Mouse (Mus musculus) heart, adult 18-20 months (tissue): ENCODE measurements around the gene Psmd2. TPM values are rescaled to one million over a fixed set of nuclear protein-coding genes. Genes with fewer than 3 reads are reported as not detected.

Source experiments
- DNase-seq, 2 experiments: peaks; one replicate each; pipeline ENCODE4 v3.0.0; 2021 to 2022; ENCODE audit warnings: mixed read lengths in 1 of 2
- microRNA-seq, 2 experiments: library from miRNA; unstranded; fragments of <30 nt; microRNA quantifications; one replicate each; pipeline ENCODE4 v1.2.0; 2022
- total RNA-seq, 2 experiments: library from RNA; stranded (reverse); gene quantifications; 2 replicates each; pipeline ENCODE4 v1.2.3; 2021

Gene Psmd2
- total RNA-seq, 2 experiments from 2014 or later: 208 to 217 TPM

- no peak for DNase-seq
These were observed 50.5 kb downstream of the Psmd2 start for GRCm38 (mm10) chr16:20701729-20702521.

GRCm38 (mm10) chr16:20702522-20702893 is 51.1 kb downstream of the Psmd2 start:
- peak; percentile 57 to 65 for DNase-seq

- DNase-seq: no peak
These were observed 51.6 kb downstream of the Psmd2 start for GRCm38 (mm10) chr16:20703071-20703470.

GRCm38 (mm10) chr16:20703699-20704400 is 52.4 kb downstream of the Psmd2 start:
- DNase-seq: no peak

- DNase-seq: no peak
These were observed 54.3 kb downstream of the Psmd2 start for GRCm38 (mm10) chr16:20705786-20706185.

GRCm38 (mm10) chr16:20706407-20707055 is 55.1 kb downstream of the Psmd2 start:
- no peak for DNase-seq

GRCm38 (mm10) chr16:20708220-20708938 is 56.9 kb downstream of the Psmd2 start:
- no peak for DNase-seq

- peak in 1 of 2 experiments; percentile 51 for DNase-seq
These were observed 57.7 kb downstream of the Psmd2 start for GRCm38 (mm10) chr16:20708939-20709734.

- no peak for DNase-seq
These were observed 58.9 kb downstream of the Psmd2 start for GRCm38 (mm10) chr16:20710370-20710769.

GRCm38 (mm10) chr16:20710810-20711209 is 59.4 kb downstream of the Psmd2 start:
- DNase-seq: no peak

GRCm38 (mm10) chr16:20712190-20712589 is 60.7 kb downstream of the Psmd2 start:
- no peak for DNase-seq

- DNase-seq: no peak
These were observed 61.4 kb downstream of the Psmd2 start for GRCm38 (mm10) chr16:20712889-20713288.

Small RNA genes within 50 kb of the gene (microRNA-seq; reads per million reads assigned to microRNA genes)
- 2.2 to 2.3 reads per million in 2 experiments for gene Mir1224

Other genes starting within 250 kb of the Psmd2 start
- gene Abcc5, start 225.3 kb upstream of the Psmd2 start, total RNA-seq: 10 to 100 TPM; 20.7 to 24.0 TPM
- 10 to 100 TPM; 55.1 to 60.2 TPM for gene Eif2b5, start 152.8 kb upstream of the Psmd2 start, total RNA-seq
- 10 to 100 TPM; 47.2 to 48.0 TPM for gene Dvl3, start 134.7 kb upstream of the Psmd2 start, total RNA-seq
- gene Ap2m1, start 116.2 kb upstream of the Psmd2 start, total RNA-seq: 100 to 1,000 TPM; 184 to 195 TPM
- 10 to 100 TPM; 61.7 to 70.2 TPM for gene Abcf3, start 103.1 kb upstream of the Psmd2 start, total RNA-seq
- gene Vwa5b2, start 62.2 kb upstream of the Psmd2 start, total RNA-seq: under 1 TPM in 1 of 2 experiments, not detected in 1; 0.18 TPM
- 1 to 10 TPM; 6.6 to 9.1 TPM for gene Eef1akmt4, start 40.1 kb upstream of the Psmd2 start, total RNA-seq
- not detected for gene Gm49333, start 40.0 kb upstream of the Psmd2 start, total RNA-seq
- gene Alg3, start 39.9 kb upstream of the Psmd2 start, total RNA-seq: 10 to 100 TPM in 1 of 2 experiments, 1 to 10 TPM in 1; 8.8 to 11.4 TPM
- gene Camk2n2, start 30.4 kb upstream of the Psmd2 start, total RNA-seq: 1 to 10 TPM; 1.3 to 1.6 TPM
- under 1 TPM; 0.49 to 0.72 TPM for gene Ece2, start 21.8 kb upstream of the Psmd2 start, total RNA-seq
- gene Eif4g1, start 16.7 kb downstream of the Psmd2 start, total RNA-seq: 100 to 1,000 TPM; 403 to 412 TPM
- gene Fam131a, start 41.6 kb downstream of the Psmd2 start, total RNA-seq: 10 to 100 TPM; 19.8 to 31.3 TPM
- gene Polr2h, start 66.0 kb downstream of the Psmd2 start, total RNA-seq: 10 to 100 TPM; 11.0 to 13.1 TPM
- gene Clcn2, start 66.1 kb downstream of the Psmd2 start, total RNA-seq: 1 to 10 TPM; 1.2 to 1.6 TPM
- gene Chrd, start 81.5 kb downstream of the Psmd2 start, total RNA-seq: 1 to 10 TPM; 1.7 to 2.0 TPM
- under 1 TPM in 1 of 2 experiments, not detected in 1; 0.18 TPM for gene Thpo, start 82.9 kb downstream of the Psmd2 start, total RNA-seq